Mouse (Mus musculus): ENCODE results near the gene Cic.

- TF ChIP-seq GATA1 (IDR thresholded peaks at IDR 0.05; ENCODE audit: borderline replicate concordance, low read length) = no peak
- no peak for TF ChIP-seq FLI1 (IDR thresholded peaks at IDR 0.05; ENCODE audit: low read length)
Observed at GRCm38 (mm10) chr7:25315306-25316041, 48.0 kb downstream of the Cic start.
